Mouse (Mus musculus) CH12.LX (cell line): ENCODE results near the gene Tle1. TPM values are rescaled to one million over a fixed set of nuclear protein-coding genes. Genes with fewer than 3 reads are reported as not detected.

ENCODE experiments used
- DNase-seq: peaks from one replicate; pipeline ENCODE4 v3.0.0-alpha.2; 2013; ENCODE audit errors: extremely low read depth
- H3K27ac ChIP-seq: 2 replicates; pipeline ENCODE4 v1.5.1; 2012; ENCODE audit warnings: low read depth, mild to moderate bottlenecking, control low read depth, moderate library complexity; ENCODE audit not compliant: insufficient read depth
- H3K27me3 ChIP-seq: replicated peaks from 2 replicates; pipeline ENCODE3; 2012; ENCODE audit warnings: inconsistent platforms
- H3K36me3 ChIP-seq, 2 experiments: replicated peaks in 1 of 2; 2 replicates each; pipeline versions ENCODE3 to v1.6.1; 2012; ENCODE audit warnings: inconsistent platforms in 1 of 2, low read length in 1 of 2, mild to moderate bottlenecking in 1 of 2, mixed read lengths in 1 of 2, moderate library complexity in 1 of 2; ENCODE audit not compliant: control insufficient read depth in 1 of 2, insufficient read depth in 1 of 2
- H3K4me1 ChIP-seq, 2 experiments: 2 replicates each; pipeline ENCODE4 v1.6.1; 2012; ENCODE audit warnings: inconsistent platforms in 1 of 2, moderate library complexity in 1 of 2; ENCODE audit not compliant: insufficient read depth in 2 of 2, control insufficient read depth in 1 of 2
- H3K4me2 ChIP-seq: 2 replicates; pipeline ENCODE4 v1.6.1; 2012; ENCODE audit warnings: low read depth, mild to moderate bottlenecking, control low read depth; ENCODE audit not compliant: poor library complexity, insufficient read depth, severe bottlenecking
- H3K4me3 ChIP-seq, 3 experiments: fragments of 150-350 bp in 1 of 3; sonication (generic) in 1 of 3; replicated peaks in 1 of 3; 2 replicates each; pipeline versions ENCODE3 to v1.5.1; 2011 to 2012; ENCODE audit warnings: low read depth in 2 of 3, low read length in 2 of 3, mild to moderate bottlenecking in 2 of 3, moderate library complexity in 2 of 3, control low read depth in 1 of 3, improper control_type of control experiment in 1 of 3, inconsistent platforms in 1 of 3, mixed read lengths in 1 of 3; ENCODE audit not compliant: poor library complexity in 1 of 3
- H3K79me2 ChIP-seq: replicated peaks from 2 replicates; pipeline ENCODE4 v1.6.1; 2012; ENCODE audit warnings: mild to moderate bottlenecking, moderate library complexity; ENCODE audit not compliant: control insufficient read depth, poor library complexity, insufficient read depth, severe bottlenecking; ENCODE audit errors: extremely low read depth
- H3K9ac ChIP-seq: 2 replicates; pipeline ENCODE4 v1.6.1; 2012; ENCODE audit warnings: low read depth, mild to moderate bottlenecking, control low read depth, moderate library complexity; ENCODE audit not compliant: insufficient read depth
- H3K9me3 ChIP-seq: replicated peaks from 2 replicates; pipeline ENCODE3; 2012; ENCODE audit warnings: low read length, inconsistent platforms, mixed read lengths
- CHD1 ChIP-seq: IDR thresholded peaks from 2 replicates; pipeline ENCODE4 v1.6.1; 2012; ENCODE audit warnings: low read depth, low read length, improper control_type of control experiment, inconsistent platforms
- CHD2 ChIP-seq: IDR thresholded peaks from 2 replicates; pipeline ENCODE4 v1.6.1; 2011; ENCODE audit warnings: low read length, improper control_type of control experiment
- CTCF ChIP-seq, 2 experiments: IDR thresholded peaks in 1 of 2; conservative IDR thresholded peaks in 1 of 2; 2 replicates each; pipeline ENCODE4 v1.5.1; 2011 to 2012; ENCODE audit warnings: low read depth in 2 of 2, low read length in 2 of 2, improper control_type of control experiment in 1 of 2, inconsistent platforms in 1 of 2, mild to moderate bottlenecking in 1 of 2, moderate library complexity in 1 of 2
- ELF1 ChIP-seq: IDR thresholded peaks from 2 replicates; pipeline ENCODE4 v1.6.1; 2014; ENCODE audit warnings: low read depth, mild to moderate bottlenecking, inconsistent platforms, low read length, improper control_type of control experiment
- ETS1 ChIP-seq: conservative IDR thresholded peaks from 2 replicates; pipeline ENCODE4 v1.6.1; 2012; ENCODE audit warnings: low read depth, mild to moderate bottlenecking, inconsistent platforms, low read length, improper control_type of control experiment, moderate library complexity
- HCFC1 ChIP-seq: IDR thresholded peaks from 2 replicates; pipeline ENCODE4 v1.6.1; 2012; ENCODE audit warnings: low read depth, mild to moderate bottlenecking, inconsistent platforms, low read length, improper control_type of control experiment
- KAT2A ChIP-seq: IDR thresholded peaks from 2 replicates; pipeline ENCODE4 v1.6.1; 2012; ENCODE audit warnings: low read length, improper control_type of control experiment, inconsistent platforms; ENCODE audit not compliant: insufficient replicate concordance
- MAX ChIP-seq: IDR thresholded peaks from 2 replicates; pipeline ENCODE4 v1.6.1; 2011; ENCODE audit warnings: low read length, improper control_type of control experiment
- MXI1 ChIP-seq: IDR thresholded peaks from 2 replicates; pipeline ENCODE4 v1.6.1; 2011; ENCODE audit warnings: mild to moderate bottlenecking, low read depth, low read length, improper control_type of control experiment
- NRF1 ChIP-seq: IDR thresholded peaks from 2 replicates; pipeline ENCODE4 v1.6.1; 2014; ENCODE audit warnings: low read depth, mild to moderate bottlenecking, inconsistent platforms, low read length, improper control_type of control experiment, moderate library complexity
- PAX5 ChIP-seq: IDR thresholded peaks from 2 replicates; pipeline ENCODE4 v1.6.1; 2012; ENCODE audit warnings: low read length, inconsistent platforms, mixed read lengths
- POLR2AphosphoS2 ChIP-seq: IDR thresholded peaks from 2 replicates; pipeline ENCODE4 v1.6.1; 2011; ENCODE audit warnings: low read depth, low read length, improper control_type of control experiment
- RAD21 ChIP-seq: IDR thresholded peaks from 2 replicates; pipeline ENCODE4 v1.6.1; 2011; ENCODE audit warnings: low read depth, mild to moderate bottlenecking, low read length, improper control_type of control experiment, moderate library complexity
- SIN3A ChIP-seq: IDR thresholded peaks from 2 replicates; pipeline ENCODE4 v1.6.1; 2012; ENCODE audit warnings: low read length, improper control_type of control experiment, inconsistent platforms
- TBP ChIP-seq: conservative IDR thresholded peaks from 2 replicates; pipeline ENCODE4 v1.6.1; 2011; ENCODE audit warnings: low read depth, low read length, improper control_type of control experiment
- TCF12 ChIP-seq: IDR thresholded peaks from 2 replicates; pipeline ENCODE4 v1.6.1; 2014; ENCODE audit warnings: low read depth, mild to moderate bottlenecking, inconsistent platforms, low read length, improper control_type of control experiment
- UBTF ChIP-seq: IDR thresholded peaks from 2 replicates; pipeline ENCODE4 v1.6.1; 2012; ENCODE audit warnings: low read depth, mild to moderate bottlenecking, inconsistent platforms, low read length, improper control_type of control experiment, moderate library complexity
- USF1 ChIP-seq: IDR thresholded peaks from 2 replicates; pipeline ENCODE4 v1.6.1; 2014; ENCODE audit warnings: low read depth, mild to moderate bottlenecking, inconsistent platforms, low read length, improper control_type of control experiment
- USF2 ChIP-seq: conservative IDR thresholded peaks from 2 replicates; pipeline ENCODE4 v1.6.1; 2011; ENCODE audit warnings: low read depth, low read length, improper control_type of control experiment
- ZC3H11A ChIP-seq: IDR thresholded peaks from 2 replicates; pipeline ENCODE4 v1.6.1; 2012; ENCODE audit warnings: low read depth, mild to moderate bottlenecking, inconsistent platforms, low read length, improper control_type of control experiment
- ZKSCAN1 ChIP-seq: IDR thresholded peaks from 2 replicates; pipeline ENCODE4 v1.6.1; 2012; ENCODE audit warnings: low read depth, inconsistent platforms, low read length, improper control_type of control experiment, borderline replicate concordance
- dilution Hi-C: fragments of 300-500 bp; cut with MboI; formaldehyde crosslinking; loops from 2 replicates; pipeline ENCODE4 v1.14.3; 2020; ENCODE audit warnings: low sequenced_read_pairs; ENCODE audit not compliant: extremely low pct_unique_long_range_greater_than_20kb, extremely low pct_ligation_motif_present
- in situ Hi-C: fragments of 300-500 bp; cut with MboI; formaldehyde crosslinking; loops from 3 replicates; pipeline ENCODE4 v1.14.3; 2019; ENCODE audit warnings: low sequenced_read_pairs, low pct_ligation_motif_present, low pct_unique_long_range_greater_than_20kb, mixed read lengths
- polyA plus RNA-seq: library from polyadenylated mRNA; unstranded; fragments of >175 nt; gene quantifications from 2 replicates; pipeline ENCODE4 v1.2.1, GENCODE M21; 2012; ENCODE audit warnings: low read depth; ENCODE audit not compliant: insufficient read length
- total RNA-seq, 2 experiments: library from RNA; depleted of rRNA; stranded (reverse); fragments of 300-350 nt in 1 of 2; fragments of >200 nt in 1 of 2; gene quantifications; 2 replicates each; pipeline ENCODE4 v1.2.3; 2012 to 2014

Tle1 gene
- total and polyA plus RNA-seq, 3 experiments = not detected

DNA sequence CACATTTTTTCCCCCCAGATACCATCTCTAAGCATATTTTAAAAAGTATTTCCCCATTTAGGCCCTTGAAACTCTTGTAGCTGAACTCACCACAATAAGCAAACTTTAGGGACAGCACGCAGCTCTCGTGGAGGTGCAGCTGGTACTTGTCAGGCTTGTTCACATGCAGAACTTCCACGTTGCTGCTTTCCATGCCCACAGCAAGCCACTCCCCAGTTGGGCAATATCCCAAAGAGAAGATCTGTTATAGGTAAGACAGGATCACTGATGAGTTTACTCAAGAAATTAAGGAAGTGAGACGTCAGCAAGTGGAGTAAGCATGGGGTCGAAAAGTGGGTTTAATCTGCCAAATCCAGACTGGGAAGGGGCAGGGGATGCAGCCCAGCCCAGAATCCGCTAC, 80.7 kb downstream of the Tle1 start:
- no peaks in the 10 kb centered on the region for H3K79me2 ChIP-seq
- peaks cover 56% of the 10 kb centered on the region for H3K9me3 ChIP-seq
- no peaks in the 10 kb centered on the region for H3K4me1 ChIP-seq
- dilution Hi-C loops (no loop called here), in situ Hi-C loops (no loop called here)
- H3K27me3 ChIP-seq = no peaks in the 10 kb centered on the region
- no peak overlapping the region for H3K4me2 ChIP-seq
- DNase-seq = no peak
- H3K4me3 ChIP-seq = no peak overlapping the region
- H3K9ac ChIP-seq = no peak overlapping the region
- no peaks in the 10 kb centered on the region for H3K36me3 ChIP-seq
- H3K27ac ChIP-seq = no peak overlapping the region
- TF ChIP-seq USF2 = no peak
- TF ChIP-seq CHD1 = no peak
- TF ChIP-seq ETS1 = no peak
- no peak for TF ChIP-seq CTCF (conservative IDR thresholded peaks at IDR 0.05 in 1 of 2, IDR thresholded peaks at IDR 0.05 in 1 of 2; ENCODE audit: low read depth in 2 of 2, low read length in 2 of 2)
- TF ChIP-seq TCF12 = no peak
- TF ChIP-seq USF1 = no peak
- no peak for TF ChIP-seq HCFC1

DNA sequence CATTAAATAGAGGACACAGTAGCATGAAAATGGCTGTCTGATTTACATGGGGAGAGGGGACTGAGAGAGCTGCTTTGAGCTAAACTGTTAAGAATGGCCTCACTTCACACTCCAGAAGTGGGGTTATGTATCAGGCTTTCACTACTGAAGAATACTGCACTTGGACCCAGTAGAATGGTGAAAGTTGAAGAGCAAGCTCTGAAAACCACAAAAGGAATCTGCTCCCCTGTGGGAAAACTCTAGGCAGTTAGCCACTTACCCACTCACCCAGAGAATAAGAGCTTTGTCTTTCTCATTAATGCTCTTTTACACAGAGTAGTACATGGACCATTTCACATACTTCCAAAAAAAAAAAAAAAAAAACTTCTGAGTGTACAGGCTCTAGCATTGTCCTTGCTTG, 95.0 kb downstream of the Tle1 start:
- H3K79me2 ChIP-seq = no peaks in the 10 kb centered on the region
- H3K4me3 ChIP-seq = no peak overlapping the region
- no peaks in the 10 kb centered on the region for H3K36me3 ChIP-seq
- in situ Hi-C loops = no loop called here
- peaks cover 60% of the 10 kb centered on the region for H3K9me3 ChIP-seq
- no peak for DNase-seq
- no peak overlapping the region for H3K4me2 ChIP-seq
- TF ChIP-seq POLR2AphosphoS2 = no peak
- TF ChIP-seq KAT2A = no peak
- no peak for TF ChIP-seq ZC3H11A
- TF ChIP-seq MXI1 = no peak
- no peak for TF ChIP-seq MAX
- no peak for TF ChIP-seq PAX5
- TF ChIP-seq UBTF = no peak
- TF ChIP-seq CHD2 = no peak
- no peak for TF ChIP-seq RAD21
- TF ChIP-seq TBP = no peak
- no peak for TF ChIP-seq HCFC1
- TF ChIP-seq SIN3A = no peak
- TF ChIP-seq NRF1 = no peak
- no peak for TF ChIP-seq USF2
- no peak for TF ChIP-seq CTCF (conservative IDR thresholded peaks at IDR 0.05 in 1 of 2, IDR thresholded peaks at IDR 0.05 in 1 of 2; ENCODE audit: low read depth in 2 of 2, low read length in 2 of 2)
- TF ChIP-seq ELF1 = no peak
- TF ChIP-seq ZKSCAN1 = no peak
- TF ChIP-seq, all 38 proteins: peak for 0
- dilution Hi-C loops = no loop called here
- H3K9ac ChIP-seq = no peak overlapping the region
- no peak overlapping the region for H3K27ac ChIP-seq
- H3K4me1 ChIP-seq = no peaks in the 10 kb centered on the region
- H3K27me3 ChIP-seq = no peaks in the 10 kb centered on the region
